Mouse (Mus musculus) adrenal gland, postnatal 14 days (tissue): ENCODE results near the gene Bmp5. TPM values are rescaled to one million over a fixed set of nuclear protein-coding genes. Genes with fewer than 3 reads are reported as not detected.

Experiments used
- DNase-seq: peaks from one replicate; pipeline ENCODE4 v3.0.0; 2021; ENCODE audit warnings: mixed read lengths
- total RNA-seq: library from RNA; stranded (reverse); gene quantifications from 2 replicates; pipeline ENCODE4 v1.2.3, GENCODE M21; 2021

Gene Bmp5
- total RNA-seq, 1 experiment from 2014 or later = 6.2 TPM

GRCm38 (mm10) chr9:75840841-75841240 is 65.7 kb downstream of the Bmp5 start:
- DNase-seq = no peak

- no peak for DNase-seq
Measured at GRCm38 (mm10) chr9:75846010-75846409, 70.8 kb downstream of the Bmp5 start.

DNA sequence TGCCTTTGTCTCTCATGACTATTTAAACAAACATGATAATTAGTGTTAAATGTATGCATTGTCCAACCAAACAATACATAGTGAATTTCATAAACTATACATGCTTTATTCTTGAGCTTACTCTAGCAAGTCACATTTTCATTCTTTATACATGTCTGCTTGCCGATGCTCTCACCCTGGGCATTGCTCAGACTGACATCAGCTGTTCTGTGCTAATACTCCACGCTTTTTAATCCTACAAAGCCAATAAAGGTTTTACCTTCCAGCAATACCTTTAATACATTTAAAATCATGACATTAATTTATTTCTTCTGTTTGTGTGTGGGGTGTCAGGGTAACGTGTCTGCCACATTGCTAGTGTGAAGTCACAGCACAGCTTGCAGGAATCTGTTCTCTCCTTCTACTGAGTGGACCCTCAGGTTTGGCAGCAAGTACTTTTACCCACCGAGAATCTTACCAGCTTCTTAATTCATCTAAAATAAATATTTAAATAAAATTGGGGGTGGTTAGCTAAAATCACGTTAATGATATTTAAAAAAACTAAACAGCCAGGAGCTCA is 75.6 kb downstream of the Bmp5 start:
- DNase-seq = no peak

- no peak for DNase-seq
Measured at GRCm38 (mm10) chr9:75858161-75858560, 83.0 kb downstream of the Bmp5 start.

GRCm38 (mm10) chr9:75858939-75859338 is 83.8 kb downstream of the Bmp5 start:
- no peak for DNase-seq

- DNase-seq = no peak
Measured at GRCm38 (mm10) chr9:75870332-75871177, 95.4 kb downstream of the Bmp5 start.

- no peak for DNase-seq
Measured at GRCm38 (mm10) chr9:75876333-75876732, 101.2 kb downstream of the Bmp5 start.

GRCm38 (mm10) chr9:75883481-75884190 is 108.5 kb downstream of the Bmp5 start:
- no peak for DNase-seq

- no peak for DNase-seq
Measured at GRCm38 (mm10) chr9:75886801-75887544, 111.8 kb downstream of the Bmp5 start.

GRCm38 (mm10) chr9:75896918-75897317 is 121.8 kb downstream of the Bmp5 start:
- no peak for DNase-seq

DNA sequence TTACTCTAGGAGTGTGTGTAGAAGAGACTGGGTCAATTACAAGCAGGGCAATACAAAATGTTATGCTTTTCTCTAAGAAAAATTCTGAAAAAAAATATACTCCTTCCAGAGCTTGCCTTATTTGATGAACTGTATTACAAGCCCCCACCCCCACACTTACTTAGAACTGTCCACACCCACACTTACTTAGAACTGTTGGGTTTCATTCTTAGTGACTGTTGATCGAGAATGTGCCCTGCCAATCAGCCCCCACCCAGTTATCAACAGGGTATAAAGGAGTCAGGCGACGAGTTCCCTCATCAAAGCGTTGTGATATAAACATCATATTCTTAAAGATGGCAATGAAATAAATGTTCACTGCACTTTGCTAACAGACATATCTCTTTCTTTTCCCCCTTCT is 122.9 kb downstream of the Bmp5 start:
- no peak for DNase-seq

DNA sequence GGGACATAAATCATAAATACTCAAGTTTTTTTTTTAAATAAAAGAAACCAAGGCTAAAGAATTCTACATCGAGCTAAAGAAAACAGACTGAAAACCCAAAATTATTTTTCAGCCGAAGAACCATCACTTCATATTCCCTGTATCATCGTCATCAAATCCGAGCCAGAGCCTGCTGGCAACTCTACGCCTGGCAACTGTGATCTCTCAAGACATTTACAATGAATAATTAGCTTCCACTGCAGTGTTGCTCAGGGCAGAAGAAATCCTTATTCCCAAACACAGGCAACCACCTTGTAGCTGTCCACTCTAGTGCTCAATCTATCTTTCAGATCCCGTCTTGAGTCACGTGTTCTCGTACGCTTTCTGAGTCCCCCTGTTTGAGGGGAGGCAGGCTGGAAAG is 126.1 kb downstream of the Bmp5 start:
- no peak for DNase-seq

- DNase-seq = peak; percentile 44
Measured at GRCm38 (mm10) chr9:75905497-75905896, 130.3 kb downstream of the Bmp5 start.

GRCm38 (mm10) chr9:75910112-75910799 is 135.1 kb downstream of the Bmp5 start:
- peak; percentile 71 for DNase-seq

DNA sequence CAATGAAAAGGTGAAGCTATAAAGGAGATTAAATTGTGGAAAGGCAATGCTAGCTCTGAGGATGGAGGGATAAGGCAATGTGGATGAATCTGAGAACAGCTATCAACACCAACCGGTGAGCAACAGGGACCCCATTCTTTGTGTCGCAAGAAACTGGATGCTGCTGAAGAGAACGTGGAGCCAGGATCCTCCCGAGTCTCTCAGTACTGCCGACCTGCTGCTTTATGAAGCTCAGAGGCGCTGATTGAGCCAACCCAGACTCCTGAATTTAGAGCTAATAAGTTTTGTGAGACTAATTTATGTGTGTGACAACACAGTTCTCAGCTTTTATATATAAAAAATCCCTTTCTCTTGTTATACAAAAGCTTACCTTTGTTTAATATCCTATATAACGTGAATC is 136.4 kb downstream of the Bmp5 start:
- DNase-seq = no peak

DNA sequence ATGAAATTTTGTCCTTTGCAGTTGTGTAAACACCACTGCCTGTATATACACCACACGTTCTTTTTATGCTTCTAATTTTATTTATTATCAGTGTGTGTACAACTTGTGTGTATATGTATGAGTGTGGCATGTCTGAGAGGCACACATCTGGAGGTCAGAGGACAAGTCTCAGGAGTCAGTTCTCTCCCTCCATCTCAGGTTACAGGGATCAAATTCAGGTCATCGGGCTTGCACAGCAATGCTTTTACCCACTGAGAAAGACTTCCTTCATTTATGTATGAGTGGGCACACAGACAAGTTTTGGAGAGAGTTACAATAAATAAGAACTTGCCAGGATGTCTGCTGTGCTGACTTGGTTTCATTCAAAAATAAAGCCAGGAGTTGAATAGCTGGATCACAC is 140.9 kb downstream of the Bmp5 start:
- no peak for DNase-seq

DNA sequence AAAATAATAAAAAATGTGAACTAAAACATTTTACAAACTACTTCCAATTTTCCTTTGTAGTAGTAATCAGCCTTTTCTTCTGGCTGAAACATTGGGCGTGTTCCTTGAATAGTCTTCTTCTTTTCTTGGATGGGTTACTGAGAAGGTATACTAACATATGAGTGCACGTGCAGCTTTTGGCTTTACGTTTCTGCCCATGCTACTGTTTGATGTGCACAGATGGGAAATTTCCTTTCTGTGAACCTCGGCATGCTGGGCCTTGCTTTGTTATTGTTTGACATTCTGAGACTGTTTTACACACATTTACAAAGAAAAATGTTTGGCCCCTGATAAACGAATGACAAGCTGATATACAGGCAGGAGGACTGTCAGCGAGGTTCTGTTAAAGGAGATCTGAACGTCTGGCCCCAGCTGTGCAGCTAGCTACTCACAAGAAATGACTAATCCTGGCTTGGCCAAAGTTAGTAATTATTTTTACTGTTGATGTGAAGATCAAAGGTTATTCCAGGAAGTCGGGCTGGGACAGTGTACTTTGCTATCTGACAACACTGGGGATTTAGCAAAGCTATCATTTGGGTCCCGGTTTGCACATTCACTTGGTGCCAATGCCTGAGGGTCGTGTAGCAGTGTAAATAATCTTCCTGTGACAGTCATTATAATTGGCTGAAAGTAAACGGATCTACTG is 152.2 kb downstream of the Bmp5 start:
- peak; percentile 53 for DNase-seq

DNA sequence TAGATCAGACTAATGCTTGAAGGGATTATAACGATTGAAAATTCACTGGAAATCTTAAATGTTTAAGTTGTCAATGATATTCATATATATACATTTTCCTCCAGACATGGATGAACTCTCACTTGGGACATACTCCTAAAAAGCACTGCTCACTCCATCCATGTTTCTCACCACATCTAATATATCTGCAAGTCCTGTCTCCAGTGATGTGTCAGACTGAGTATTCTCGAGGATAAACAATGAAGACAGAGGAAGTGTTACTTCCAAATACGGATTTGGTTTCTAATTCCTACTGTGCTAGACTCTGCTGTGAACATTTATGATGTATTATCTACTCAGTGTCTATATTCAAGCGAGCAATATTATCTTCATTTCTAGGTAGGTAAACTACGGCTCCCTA is 152.9 kb downstream of the Bmp5 start:
- DNase-seq = no peak

DNA sequence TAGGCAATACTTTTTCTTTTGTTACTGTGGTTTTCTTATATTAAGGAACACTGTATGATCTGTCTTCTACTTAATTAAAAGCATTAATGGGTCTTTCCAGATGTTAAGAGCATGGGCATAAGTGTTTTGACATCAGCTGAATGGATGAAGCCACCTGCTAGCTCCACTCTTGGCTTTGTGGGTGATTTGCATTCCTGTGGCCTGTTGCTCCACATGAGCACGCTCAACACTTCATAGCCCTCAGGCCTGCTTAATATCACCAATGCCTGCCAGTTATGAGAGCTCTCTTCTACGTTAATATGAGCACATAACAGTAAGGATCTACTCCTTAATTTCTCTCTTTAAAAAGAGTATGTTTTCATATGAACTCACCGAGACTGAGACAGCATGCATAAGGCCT is 169.5 kb downstream of the Bmp5 start:
- no peak for DNase-seq
